Mouse (Mus musculus): ENCODE measurements around the gene Med26.

Med26 gene

DNA sequence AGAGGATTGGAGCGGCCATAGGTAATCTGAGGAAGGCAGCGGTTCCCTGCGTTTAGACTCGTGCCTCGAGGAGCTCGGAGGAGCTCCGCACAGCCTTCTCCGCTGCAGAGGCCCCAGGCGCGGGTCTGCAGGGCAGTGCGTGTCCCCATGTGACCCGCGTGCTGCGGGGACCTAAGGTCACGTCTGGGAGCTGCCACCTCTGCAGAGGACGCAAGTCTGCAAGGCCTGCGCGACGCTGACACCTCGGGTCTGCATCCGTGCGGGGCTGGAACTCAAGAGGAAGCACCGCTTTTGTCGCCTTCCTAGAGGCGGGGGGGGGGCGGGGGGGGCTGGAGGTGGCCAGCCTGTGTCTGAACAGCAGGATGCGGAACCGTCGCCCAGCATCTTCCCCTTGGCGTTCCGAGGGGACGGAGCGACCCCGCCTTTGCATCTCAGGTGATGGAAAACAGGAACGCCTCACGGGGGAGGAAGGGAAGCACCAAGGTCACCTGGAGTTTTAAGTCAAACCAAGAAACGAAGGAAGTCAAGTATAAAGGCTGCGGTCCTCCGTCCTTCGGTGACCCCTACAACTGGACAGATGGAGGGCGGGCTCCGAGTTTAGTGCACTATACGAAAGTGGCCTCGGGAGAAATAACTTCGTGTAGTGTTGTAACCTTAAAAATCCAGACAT, 709 bp upstream of the Med26 start:
- intact Hi-C loops (cut with DNase I): loop anchor here (5.0 kb wide), 2 partner anchors 56 to 71 kb away; partner anchors contain the start of genes Cherp and Slc35e1

GRCm38 (mm10) chr8:72547122-72547801, 808 bp downstream of the Med26 start:
- intact Hi-C loops (cut with DNase I): loop anchor here (5.0 kb wide), 2 partner anchors 55 to 70 kb away; partner anchors contain the start of genes Cherp and Slc35e1

- intact Hi-C loops (cut with DNase I): no loop called here
These were observed 8.8 kb downstream of the Med26 start for GRCm38 (mm10) chr8:72539234-72539633.

DNA sequence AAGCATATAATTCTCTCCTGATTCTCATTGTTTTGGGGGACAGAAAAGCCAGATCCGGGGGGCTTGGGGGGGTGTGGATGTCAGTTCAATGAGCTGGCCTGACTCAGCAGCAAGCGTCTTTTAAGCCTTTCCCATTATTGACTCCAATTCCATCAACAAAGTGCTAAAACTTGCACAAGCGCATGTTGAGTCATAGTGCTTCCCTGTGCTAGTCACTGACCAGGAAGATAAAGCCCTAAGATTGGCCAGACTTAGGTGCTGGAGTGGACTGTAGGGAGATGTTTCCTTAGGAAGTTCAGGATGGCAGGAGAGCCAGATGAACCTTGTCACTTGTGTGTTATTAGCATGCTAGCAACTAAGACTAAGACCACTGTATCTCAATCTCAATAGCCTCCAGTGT, 13.2 kb downstream of the Med26 start:
- intact Hi-C loops (cut with DNase I): no loop called here

DNA sequence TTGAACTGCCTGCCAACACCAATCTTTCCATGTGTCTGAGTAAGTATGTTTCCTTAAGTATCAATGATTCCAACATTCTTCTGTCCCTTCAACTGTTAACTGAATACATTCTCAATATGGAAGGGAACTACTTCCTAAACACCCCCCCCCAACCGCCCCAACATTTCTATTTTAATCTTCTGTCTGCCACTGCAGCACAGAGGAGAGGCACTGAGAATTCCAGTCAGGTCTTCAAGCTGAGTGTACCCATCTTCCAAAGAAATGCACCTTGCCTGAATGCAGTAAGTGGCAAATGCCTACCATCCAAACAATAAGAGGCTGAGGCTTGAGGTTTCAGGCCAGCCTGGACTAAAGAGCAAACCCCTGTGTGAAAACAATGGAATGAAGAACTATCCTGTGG, 16.0 kb downstream of the Med26 start:
- intact Hi-C loops (cut with DNase I): no loop called here

DNA sequence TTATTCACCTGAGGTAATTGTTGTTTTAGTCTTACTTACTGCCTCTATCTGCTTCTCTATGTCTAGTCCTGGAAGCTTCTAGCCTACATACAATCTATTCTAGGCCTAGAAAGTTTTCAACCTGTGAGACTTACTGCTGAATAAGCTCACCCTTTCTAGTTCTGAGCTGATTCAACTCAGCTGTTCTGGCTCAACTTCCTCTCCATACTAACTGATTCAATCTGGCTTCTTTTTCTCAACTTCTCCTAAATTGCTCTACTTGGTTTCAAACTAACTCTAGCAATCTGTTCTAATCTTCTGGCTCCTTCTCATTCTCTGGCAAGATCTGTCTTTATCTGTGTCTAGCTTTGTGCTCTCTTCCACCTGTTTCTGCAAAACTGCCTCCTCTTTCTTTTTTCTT, 26.2 kb downstream of the Med26 start:
- intact Hi-C loops (cut with DNase I): no loop called here

DNA sequence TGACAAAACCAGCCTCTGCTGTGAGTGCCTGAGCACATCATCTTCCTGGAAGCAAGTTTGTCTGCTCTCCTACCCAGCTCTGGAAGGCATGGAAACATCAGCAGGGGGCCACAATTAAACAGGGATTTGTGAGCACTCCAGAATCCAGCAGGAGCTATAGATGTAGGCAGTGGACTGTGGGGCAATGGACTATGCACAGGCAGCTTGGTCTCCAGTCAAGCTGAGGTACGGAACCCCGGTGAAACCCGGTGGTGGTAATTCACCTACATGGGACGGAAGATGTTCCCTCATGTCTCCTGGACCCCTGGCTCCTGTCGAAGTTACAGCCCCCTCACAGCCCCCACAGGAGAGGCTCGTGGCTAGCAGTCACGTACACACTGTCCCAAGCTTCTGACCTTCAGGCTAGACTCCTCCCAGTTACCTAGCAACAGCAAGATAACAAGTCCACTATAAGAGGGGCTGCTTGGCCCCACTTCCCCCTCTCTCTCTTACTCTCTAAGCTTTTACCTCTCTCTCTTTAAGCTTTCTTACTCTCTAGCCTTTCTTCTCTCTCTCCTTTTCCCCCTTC, 30.6 kb downstream of the Med26 start:
- intact Hi-C loops (cut with DNase I): no loop called here

DNA sequence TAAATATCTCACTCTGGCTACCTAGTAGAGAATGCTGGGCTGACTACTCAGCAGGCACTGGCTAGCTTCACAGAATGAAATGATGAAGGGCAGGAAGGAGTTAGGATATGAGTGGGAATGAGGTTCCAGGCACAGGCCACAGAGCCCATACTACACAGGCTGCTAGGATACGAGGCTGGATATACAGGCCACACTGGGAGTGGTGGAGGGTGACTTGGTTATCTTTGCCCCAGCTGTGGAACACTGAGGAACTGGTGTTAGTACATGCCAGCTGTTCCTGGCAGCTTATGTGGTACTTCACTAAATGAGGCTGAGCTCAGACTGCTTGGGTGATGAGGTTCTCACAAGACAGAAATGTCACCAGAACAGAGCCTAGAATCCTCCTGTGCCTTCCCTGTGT, 34.9 kb downstream of the Med26 start:
- intact Hi-C loops (cut with DNase I): no loop called here

GRCm38 (mm10) chr8:72512648-72513047, 35.4 kb downstream of the Med26 start:
- intact Hi-C loops (cut with DNase I): no loop called here

DNA sequence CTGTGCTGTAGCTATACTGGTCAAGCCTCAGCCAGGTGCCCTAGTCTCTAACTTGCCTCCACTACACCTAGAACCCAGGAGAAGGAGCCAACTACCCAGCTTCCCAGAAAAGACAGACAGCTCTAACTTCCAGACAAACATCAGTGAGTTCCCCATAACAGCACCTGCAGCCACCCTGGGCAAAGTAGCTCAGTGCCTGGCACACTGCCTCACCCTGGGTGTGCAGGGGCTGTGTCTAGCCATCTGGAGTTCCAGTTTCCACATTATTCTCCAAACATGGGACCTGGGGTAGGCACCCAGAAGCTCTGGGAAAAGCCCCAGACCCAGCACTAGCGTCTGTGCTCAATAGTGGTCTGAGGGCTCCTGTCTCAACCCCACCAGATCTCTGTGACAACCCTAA, 40.6 kb downstream of the Med26 start:
- intact Hi-C loops (cut with DNase I): no loop called here

- intact Hi-C loops (cut with DNase I): no loop called here
These were observed 43.3 kb downstream of the Med26 start for GRCm38 (mm10) chr8:72504637-72505314.

DNA sequence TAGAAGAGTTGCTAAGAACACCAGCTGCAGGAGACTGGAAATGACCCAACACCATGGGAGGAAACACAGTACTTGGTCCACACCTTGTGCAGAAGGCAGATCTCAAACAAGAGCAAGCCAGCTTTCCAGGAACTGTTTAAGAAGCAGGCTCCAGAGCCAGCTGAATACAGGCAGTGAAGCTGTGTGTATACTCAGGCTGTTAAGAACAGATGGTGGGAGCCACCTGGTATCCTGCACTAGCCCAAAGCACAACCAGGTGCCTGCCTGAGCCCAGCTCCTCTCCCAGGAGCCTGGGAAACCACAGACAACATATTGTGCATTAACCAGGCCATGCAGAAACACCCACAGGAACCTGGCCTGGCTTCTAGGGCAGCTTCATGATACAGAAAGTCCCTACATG, 43.9 kb downstream of the Med26 start:
- intact Hi-C loops (cut with DNase I): no loop called here

- intact Hi-C loops (cut with DNase I): no loop called here
These were observed 47.5 kb downstream of the Med26 start for GRCm38 (mm10) chr8:72500521-72500931.

DNA sequence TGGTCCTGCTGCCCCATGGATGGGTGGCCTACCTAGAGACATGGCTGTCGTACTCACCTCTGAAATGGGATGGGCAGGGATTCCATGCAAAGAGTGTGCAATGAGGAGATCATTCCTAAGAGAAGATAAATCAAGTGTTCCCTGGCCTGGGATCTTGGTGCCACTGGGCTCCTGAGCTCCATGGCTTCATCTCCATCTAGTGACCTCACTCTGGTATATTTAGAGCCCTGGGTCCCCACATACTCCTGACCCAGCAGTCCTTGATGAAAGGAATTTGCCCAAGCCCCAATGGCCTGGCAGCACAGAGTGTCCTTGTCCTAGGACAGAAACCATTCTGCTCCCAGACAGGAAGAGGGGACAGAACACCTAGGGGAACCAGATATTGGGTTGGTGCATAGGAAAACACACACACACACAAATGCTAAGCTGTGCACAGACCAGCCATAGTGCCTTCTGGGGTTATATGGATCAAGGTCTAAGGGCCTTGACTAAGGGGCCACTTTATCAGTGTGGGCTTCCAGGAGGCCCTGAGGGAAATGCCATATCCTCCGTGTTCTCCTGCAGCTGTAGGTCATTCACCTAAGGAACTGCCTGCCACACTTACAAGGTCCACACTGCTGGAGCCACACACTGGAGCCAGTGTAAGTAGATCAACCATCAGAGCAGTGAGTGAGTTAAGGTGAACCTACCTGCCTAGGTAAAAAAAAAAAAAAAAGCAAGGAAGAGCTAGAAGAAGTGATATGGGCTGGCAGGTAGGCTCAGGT, 48.4 kb downstream of the Med26 start:
- intact Hi-C loops (cut with DNase I): no loop called here

DNA sequence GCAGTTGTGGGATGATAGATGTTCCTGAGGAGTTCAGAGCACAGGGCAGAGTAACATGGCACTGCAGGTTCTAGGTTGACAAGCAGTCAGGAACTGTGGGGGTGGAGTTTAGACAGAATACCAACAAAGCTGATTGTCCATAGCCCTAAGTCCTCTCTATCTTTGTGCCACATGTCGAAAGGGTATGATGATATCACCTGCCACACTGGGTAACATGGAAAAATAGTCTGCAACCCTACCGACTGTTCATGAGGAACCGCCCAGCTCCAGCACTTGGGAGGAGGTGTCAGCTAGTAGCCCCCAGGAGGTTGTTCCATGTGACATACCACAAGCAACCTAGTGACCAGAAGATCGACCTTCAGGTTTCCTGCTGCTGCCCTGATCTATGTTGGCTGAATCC, 49.5 kb downstream of the Med26 start:
- intact Hi-C loops (cut with DNase I): no loop called here

GRCm38 (mm10) chr8:72497911-72498310, 50.2 kb downstream of the Med26 start:
- intact Hi-C loops (cut with DNase I): no loop called here

GRCm38 (mm10) chr8:72496217-72496616, 51.9 kb downstream of the Med26 start:
- intact Hi-C loops (cut with DNase I): no loop called here

DNA sequence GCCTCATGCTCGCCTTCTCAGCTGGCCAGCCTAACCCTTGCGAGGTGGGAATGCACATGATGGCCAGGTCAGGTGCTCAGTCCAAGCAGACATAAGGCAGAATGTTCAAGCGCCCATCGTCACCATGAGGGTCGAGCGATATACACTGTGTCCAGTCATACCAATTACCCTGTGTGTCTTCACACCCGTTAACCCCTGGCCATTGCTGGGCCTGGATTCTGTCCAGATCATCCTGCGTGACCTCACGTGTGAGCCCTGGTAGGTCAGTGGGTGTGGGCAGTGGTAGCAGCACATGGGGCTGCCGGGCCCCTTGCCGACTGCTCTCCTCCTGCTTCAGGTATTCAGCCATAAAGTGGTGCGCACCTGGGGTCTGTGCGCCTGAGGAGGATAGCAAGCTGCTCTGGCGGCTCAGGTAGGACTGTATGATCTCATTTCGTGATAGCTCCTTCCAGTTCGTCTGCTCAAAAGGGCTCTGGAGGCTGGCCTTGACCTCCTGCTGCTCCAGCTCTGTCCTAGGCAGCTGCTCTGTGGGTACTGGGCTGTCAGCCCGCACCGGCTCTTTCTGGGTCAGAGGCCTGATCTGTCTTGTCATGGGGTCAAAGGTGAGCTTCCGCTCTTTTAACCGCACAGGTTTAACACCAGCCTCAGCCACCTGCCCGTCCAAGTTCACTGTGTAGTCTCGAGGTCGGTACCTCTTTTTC, 52.5 kb downstream of the Med26 start:
- intact Hi-C loops (cut with DNase I): no loop called here

GRCm38 (mm10) chr8:72493381-72493780, 54.7 kb downstream of the Med26 start:
- intact Hi-C loops (cut with DNase I): loop anchor here (5.0 kb wide), 1 partner anchor 54 kb away; the partner anchor contains the start of gene Med26

GRCm38 (mm10) chr8:72492622-72493081, 55.4 kb downstream of the Med26 start:
- intact Hi-C loops (cut with DNase I): loop anchor here (5.0 kb wide), 1 partner anchor 55 kb away; the partner anchor contains the start of gene Med26

Data from adrenal gland (tissue).